Mouse (Mus musculus) mature B cell (primary cell): ENCODE measurements around the gene Nap1l4.
"Not testable (repeated sequence)": the region's sequence is repeated elsewhere in the genome, so short reads cannot be mapped to it uniquely, and the experiment has no call there.

ENCODE experiments used
- in situ Hi-C: fragments of 300-500 bp; cut with MboI; formaldehyde crosslinking; loops from 2 replicates; pipeline ENCODE4 v1.14.3; 2019

The Nap1l4 gene

DNA sequence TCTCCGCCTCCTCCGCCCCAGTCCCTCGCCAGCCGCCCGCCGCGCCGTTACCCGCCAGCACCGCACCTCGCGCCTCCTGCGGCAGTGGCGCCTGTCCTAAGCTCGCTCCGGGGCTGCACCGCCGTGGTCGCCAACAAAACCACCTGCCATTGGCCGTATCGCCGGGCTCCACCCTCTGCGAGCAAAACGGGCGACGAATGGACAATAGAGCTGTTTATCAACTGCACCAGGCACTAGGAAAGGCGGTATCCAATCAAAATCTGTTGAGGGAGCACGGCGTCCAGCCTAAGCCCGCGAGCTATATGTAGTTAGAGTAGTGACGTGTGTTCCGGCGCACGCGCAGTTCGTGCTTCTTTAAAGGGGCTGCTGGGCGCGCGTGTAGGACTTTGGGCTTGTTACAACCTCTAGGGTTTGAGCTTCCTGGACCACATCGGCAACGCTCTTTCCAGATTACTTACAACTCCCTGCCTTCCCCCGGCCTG is at the start of gene Nap1l4:
TSS of gene Nap1l4 (minus strand) at position 131 of the 482 bp plus-strand sequence.
- in situ Hi-C loops: no loop called here

DNA sequence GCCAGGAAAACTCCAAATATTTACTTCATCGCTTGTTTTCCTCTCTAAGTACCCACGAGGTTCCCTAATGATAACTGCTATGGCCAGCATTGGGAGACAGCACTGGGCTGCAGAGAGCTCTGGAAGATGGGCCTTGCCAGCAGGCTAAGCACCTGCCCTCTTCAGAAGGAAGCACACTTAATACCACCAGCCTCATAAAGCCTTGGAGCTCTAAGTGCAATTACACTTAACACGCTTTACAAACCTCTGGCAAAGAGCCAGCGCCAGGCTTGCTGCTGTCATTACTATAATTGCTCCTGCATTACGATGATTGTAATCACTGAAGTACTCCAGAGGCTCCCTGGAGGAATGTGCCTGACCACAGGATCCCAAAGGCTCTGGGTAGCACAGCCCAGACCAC is 46.0 kb upstream of the Nap1l4 start:
- in situ Hi-C loops: no loop called here

DNA sequence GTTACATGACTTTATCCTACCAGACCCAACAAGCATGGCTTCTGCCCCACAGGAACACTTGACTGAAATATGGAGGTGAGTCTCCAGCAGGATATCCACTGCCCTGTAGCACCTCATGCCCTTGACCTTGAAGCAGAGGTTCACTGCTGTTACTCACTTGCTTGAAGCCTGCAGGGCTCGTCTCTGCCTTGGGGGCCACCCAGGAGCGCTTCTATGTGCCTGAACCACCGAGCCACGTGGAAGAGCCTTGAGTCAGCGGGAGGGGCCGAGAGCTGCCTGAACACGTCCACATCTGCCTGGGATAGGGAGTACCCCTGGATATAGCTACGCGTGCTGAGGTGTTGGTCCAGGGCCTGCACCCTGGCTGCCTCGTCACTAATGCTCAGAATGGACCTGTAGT is 43.3 kb upstream of the Nap1l4 start:
- in situ Hi-C loops: no loop called here

DNA sequence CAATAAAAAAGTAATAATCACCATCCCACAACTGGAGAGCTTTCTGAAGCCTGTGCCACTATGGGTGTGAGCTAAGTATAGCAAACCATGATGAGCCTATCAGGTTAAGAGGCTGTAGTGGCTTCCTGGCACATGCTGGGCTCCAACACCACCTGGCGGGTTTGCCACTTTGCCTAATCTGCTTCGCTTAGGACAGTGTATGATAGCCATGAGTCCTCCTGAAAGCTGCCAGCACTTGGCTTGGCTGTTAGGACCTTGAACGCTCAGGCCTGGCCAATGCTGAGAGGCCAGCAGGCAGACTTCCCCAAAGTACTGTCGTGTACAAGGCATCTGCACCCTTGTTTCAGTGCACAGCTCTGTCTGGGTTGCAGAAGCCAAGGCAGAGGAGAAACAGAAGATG is 39.1 kb upstream of the Nap1l4 start:
- in situ Hi-C loops: loop anchor here (5.0 to 10.0 kb wide), 2 partner anchors 114 to 177 kb away; partner anchors contain the start of gene Mrgprg

DNA sequence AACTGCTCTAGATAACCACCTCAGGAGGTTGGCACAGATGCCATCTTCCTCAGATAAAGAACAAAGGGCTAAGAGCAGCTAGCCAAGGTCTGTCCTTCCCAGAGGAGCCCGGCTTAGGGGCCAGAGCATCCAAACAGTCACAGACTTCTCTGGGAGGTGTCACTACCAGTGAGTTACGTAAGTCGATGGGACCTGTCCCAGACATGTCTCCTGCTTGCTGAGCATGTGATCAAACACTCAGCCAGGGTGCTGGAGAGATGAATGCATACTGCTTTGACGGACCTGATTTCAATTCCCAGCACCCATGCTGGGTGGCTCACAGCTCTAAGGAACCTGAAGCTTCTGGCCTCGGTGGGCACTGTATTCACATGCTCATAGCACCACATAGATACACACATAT is 38.7 kb upstream of the Nap1l4 start:
- in situ Hi-C loops: loop anchor here (5.0 to 10.0 kb wide), 2 partner anchors 115 to 177 kb away; partner anchors contain the start of gene Mrgprg

DNA sequence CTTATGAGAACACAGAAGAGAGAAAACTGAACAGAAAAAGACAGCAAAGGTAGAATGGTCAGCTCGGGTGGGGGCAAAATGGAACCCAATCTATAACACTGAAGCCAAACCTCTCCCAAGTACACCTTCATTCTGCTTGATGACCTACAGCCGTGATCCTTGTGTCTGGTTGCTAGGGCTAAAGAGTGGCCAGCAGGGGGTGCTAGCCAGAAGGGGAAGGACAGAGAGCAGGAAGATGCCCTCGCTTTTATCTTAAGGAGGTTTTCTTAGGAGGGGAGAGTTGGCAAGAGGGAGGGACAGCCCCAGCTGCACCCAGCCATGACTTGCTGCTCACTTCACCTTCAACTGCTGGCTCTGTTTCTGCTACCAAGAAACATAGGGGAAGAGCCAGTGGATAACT is 35.0 kb upstream of the Nap1l4 start:
- in situ Hi-C loops: loop anchor here (10.0 kb wide), 1 partner anchor 181 kb away; the partner anchor contains the start of gene Mrgprg

DNA sequence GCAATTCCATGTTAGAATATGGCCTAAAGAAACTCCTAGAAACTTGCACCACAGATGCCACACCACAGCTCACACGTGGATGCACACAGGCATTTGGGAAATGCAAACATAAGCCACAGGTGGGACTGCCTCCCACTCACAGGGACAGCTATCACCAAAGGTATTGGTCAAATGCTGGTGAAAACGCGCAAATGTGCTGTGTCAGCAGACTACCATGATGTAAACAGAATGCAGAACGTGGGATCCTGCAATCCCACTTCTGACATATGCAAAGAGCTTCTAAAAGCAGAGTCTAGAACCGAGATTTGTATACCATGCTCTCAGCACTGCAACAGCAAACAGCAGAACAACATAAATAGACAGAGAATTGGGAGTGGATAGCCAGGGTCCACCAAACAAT is 34.1 kb upstream of the Nap1l4 start:
- in situ Hi-C loops: loop anchor here (10.0 kb wide), 1 partner anchor 182 kb away; the partner anchor contains the start of gene Mrgprg

DNA sequence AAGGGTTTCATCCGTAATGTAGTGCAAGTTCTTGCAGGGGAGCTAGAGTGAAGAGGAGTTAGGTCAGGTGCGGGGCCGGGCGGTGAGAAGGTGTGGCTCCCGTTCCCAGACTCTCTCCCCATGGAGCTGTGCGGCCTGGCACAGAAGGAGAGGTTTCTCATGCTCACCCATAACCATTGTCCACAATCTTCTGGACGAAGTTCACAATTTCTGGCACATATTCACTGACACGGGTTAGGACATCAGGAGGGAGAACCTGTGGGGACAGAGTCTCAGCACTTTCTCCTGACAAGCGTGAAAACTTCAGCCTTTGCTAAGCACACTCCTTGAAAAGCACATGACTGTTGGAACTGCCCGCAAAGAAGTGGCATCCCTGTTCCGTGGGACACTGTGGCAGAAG is 26.8 kb upstream of the Nap1l4 start:
- in situ Hi-C loops: no loop called here

DNA sequence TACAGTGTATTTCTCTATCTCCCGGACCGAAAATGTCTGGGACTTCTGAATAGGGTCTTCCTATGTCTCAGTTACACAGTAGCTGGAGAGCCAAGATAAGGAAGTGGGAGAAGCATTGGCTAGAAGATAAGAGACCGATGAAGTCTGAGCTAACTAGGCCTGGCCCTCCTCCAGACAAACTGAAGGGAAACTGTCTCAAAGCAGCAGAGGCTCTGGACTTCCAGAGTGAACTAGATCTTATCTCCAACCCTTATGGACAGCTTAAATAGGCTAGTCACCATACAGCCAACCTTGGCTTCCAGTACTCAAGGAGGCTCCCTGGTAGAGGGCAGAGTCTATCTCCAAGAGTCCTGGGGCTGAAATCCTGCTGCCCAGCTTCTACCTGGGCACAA is 16.7 kb upstream of the Nap1l4 start:
- in situ Hi-C loops: no loop called here

DNA sequence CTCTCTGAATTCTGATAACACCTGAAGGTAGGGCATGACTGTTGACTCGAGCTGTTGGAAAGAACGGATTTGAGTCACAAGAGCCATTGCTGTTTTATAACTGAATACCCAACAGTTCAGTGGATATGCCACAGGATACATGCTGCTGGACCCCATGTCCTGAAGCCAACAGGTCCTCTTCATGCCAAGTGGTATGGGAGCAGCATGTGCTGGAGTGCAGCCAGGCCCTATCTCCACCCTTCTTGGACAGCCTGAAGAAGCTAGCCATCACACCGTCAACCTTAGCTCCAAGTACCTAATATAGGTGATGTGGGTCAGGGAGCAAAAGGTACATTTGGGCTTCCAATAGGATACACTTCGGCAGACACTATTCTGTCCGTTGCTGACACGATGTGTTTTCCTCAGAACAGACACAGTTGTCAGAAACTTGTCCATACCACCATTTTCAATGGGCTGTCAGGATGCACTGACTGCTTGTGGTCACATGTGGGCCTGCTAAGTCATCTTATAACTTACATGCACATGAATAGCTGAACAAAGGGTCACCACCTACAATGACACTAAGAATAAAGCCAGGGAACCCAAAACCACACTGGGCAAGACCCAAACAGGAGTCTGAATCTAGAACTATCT is 16.2 kb upstream of the Nap1l4 start:
- in situ Hi-C loops: no loop called here

DNA sequence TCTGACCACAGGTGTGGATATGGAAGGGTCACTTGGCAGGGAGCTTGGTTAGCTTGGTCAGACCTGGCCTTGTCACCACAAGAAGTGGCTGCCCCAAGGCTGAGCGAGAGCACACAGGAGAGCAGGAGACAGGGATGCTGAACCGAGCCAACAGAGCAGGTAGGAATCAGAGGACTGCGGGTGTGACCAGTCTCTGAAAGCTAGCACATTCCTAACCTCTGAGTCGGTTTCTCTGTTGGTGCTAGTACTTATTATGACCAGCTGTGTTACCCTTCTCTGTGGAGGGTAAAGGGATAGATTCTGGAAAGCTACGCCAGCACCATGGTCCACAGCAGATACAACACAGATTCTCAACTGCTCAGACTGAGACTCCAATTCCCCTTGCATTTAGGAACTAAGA is 14.9 kb upstream of the Nap1l4 start:
- in situ Hi-C loops: no loop called here

DNA sequence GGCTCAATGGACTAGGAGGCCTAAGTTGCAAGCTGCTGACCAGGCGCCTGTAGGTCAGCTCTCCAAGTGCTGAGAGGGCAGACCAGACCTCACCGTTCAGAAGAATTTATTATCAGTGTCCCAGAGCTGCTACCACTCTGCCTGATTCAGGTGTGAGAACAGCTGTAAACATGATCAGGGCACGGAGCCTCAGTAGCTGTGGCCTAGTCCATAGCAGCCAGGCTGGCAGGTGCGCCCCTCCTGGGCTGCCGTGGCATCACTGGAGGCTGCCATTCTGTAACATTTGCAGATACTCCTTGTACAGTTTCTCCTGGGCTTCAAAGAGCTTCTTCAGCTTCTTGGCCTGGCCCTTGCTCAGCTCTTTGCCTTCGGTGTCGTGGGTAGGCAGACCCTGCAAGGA is 8.7 kb upstream of the Nap1l4 start:
- in situ Hi-C loops: no loop called here

DNA sequence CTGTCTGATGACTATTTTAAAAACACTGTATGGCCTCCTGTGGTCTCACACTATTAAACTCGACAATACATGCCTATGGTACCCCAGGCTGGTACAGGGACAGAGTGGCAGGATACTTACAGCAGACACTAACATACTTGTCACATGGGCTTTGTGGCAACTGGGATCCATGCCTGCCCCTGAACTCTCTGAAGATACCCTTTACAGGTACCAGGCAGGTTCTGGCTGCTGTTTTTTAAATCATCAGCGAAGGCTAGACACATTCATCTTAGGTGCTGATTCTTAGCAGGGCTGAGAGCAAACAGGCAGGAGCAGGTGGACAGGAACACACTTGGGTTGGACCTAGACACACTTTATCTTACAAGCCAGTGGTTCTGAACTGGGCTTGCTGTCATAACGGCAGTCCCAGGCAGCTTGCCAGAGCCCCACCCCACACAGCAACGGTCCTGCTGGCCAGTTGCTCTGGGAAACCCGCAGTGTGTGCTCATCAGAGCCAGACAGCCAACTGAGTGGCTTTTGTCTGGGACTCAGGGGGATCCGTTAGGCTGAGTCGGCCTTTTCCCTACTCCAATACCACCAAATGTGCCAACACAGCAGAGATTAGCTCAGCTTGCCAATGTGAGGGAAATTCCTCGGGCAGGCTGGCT is 8.2 kb upstream of the Nap1l4 start:
- in situ Hi-C loops: no loop called here

DNA sequence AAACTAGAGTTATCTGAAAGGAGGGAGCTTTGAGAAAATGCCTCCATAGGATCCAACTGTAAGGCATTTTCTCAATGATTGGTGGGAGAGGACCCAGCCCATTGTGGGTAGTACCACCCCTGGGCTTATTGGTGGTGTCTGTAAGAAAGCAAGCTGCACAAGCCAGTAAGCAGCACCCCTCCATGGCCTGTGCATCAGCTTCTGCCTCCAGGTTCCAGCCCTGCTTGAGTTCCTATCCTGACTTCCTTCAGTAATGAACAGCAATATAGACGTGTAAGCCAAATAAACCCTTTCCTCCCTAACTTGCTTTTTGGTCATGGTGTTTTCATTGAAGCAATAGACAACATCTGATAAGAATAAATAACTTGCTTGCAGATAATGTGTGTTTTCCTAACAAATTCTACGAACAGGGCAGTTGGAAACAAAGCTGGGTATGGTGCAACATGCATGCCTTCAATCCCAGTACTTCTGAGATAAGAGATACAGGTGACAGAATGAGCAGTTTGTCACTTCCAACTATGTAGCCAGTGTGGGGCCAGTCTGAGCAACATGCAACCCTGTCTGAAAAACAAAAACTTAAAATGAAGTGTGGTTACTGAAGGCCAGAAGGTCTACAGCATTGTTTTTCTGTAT is 798 bp upstream of the Nap1l4 start:
- in situ Hi-C loops: no loop called here

DNA sequence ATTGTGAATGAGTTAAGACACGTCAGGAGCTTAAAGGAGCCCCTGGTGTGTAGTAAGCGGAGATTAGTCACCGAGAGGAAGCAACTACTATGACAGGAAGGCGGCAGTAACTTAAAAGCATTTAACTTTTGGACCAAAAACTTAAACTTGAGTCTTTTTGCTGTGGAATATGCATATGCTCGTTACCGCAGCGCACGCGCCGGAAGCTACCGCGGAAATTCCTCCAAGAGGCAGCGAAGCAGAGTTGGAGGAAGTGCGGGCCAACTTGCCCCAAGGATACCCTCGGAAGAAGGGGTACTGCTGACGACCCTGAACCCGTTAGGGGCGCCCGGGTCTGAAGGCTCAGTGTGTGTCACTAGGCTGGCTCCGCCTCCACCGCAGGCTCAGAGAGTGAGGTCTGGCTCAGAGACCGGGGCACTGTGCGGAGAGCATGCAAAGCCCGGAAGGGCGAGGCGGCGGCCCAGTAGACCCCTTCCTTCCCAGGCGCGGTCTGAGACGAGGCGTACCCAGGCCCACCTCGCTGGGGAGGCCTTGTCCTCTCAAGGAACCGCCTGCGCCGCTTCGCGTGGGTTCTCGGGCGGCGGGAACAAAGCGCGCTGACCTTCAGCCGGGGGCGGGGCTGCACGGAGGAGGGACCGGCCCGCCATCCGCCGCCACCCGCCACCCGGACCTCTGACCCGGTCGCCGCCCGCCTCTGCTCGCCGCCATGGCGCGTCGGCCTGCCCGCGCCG is 510 bp downstream of the Nap1l4 start:
- in situ Hi-C loops: no loop called here

DNA sequence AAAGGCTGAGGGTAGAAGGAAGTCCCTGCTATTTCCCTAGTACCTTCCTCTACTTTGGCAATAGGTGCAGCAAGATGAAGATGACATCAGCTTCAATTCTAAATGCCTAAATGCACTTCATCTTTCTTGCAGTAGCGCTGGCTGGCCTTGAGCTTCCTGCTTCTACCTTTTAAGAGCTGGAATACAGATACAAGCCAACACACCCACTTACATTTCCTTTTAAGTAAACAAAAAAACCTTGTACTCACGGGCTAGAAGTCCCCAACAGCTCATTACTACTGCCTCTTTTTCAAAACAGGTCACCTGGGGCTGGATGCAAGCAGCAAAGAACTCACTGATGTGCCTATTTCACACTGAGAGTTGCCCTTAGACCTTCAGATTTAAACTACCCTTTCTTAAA is 2.4 kb downstream of the Nap1l4 start:
- in situ Hi-C loops: no loop called here

DNA sequence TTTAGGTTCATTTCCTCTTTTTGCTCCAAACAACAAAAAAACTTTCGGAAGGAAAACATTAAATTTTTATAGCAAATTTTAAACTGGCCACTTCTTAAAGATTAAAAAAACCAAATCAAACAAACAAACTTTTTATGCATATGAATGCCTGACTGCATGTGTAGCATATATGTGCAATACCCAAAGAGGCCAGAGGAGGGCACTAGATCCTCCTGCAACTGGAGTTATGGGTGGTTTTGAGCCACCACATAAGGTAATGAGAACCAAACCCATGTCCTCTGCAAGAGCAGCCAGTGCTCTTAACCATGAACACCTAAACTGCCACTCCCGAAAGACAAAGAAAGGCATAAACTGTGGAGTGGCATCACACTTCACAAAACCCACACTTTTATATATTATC is 4.5 kb downstream of the Nap1l4 start:
- in situ Hi-C loops: no loop called here

DNA sequence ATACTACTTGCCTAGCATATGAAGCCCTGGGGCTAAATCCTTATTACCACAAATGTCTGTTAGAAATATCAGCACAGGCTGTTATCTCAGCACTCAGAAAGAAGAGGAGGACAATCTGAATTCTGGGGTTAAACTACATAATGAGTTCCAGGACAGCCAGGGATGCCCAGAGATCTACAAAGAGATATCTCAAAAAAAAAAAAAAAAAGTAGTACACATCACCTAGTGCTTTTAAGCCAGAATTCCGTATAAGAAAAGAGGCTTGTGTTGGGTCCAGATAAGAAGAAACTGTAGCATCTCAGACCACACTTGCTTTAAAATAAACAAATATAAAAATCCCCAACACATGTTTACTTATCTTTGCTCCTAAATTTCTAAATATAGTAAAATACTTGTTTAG is 10.2 kb downstream of the Nap1l4 start:
- in situ Hi-C loops: no loop called here

DNA sequence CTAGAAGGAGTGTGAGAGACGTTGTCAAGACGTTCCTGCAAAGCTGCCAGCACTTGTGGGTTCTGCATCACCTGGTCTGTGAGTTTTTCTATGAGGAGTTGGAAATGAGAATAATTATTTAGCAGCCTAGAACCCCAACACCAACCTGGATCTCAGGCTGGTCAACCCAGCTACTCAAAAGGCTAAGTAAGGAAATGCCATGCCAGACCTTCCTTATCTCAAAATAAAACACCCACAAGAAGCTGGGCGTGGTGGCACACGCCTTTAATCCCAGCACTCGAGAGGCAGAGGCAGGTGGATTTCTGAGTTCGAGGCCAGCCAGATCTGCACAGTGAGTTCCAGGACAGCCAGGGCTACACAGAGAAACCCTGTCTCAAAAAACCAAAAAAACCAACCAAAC is 10.7 kb downstream of the Nap1l4 start:
- in situ Hi-C loops: not testable (repeated sequence)

DNA sequence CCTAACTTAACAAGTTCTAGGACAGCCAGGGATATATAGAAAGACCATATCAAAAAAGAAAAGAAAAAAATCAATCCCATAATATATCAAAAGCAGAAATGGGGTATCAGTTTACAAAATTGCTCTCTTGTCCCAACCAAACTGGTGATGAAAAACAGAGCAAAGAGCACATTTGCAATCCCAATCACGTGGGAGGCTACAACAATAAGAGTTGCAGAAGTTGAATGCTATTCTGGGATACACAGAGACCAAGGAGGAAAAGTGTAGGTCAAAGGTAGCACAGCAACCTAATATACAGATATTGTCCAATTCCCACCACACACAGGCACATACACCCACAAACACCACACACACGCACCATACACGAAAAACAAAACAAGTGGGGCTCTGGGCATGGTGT is 12.7 kb downstream of the Nap1l4 start:
- in situ Hi-C loops: no loop called here

DNA sequence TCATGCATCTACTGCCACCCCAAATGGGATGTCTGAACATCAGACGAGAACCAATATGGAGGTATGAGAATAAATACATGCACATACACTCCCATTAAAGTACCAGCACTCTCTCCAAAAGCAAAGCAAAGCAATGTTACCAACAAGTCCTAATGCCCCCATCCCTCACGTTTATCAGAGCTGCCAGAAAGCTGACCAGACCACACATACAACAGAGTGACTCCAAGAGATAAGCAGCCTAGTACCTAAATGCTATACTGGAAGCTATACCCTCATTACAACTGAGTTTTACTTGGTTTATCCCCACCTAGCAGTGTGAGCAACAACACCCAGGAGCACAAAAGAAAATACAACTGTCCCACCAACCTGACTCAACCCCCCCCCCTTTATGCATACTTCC is 15.6 kb downstream of the Nap1l4 start:
- in situ Hi-C loops: no loop called here

DNA sequence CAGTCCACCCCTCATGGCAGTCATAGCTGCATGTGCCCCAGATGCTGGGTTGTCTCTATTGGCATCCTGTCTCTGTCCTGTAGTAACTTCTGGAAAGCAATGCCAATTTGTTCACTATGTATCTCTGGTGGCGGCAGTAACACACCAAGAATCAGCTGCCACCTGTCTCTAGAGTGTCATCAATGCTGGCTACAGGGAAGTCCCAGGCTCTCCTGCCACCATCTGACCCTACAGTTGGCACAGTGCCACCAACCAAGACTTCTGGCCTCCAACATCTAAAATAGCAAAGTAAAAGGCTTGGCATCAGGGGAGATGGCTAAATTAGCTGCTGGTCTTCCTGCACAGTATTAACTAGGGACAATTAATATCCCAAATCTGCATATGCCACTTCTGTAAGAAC is 16.5 kb downstream of the Nap1l4 start:
- in situ Hi-C loops: no loop called here
